Mouse (Mus musculus) neural tube, embryonic 13.5 days (tissue): Measurements from ENCODE around the gene Tmem230. TPM values are rescaled to one million over a fixed set of nuclear protein-coding genes. Genes with fewer than 3 reads are reported as not detected.

Source experiments
- ATAC-seq: fragments of 200-750 bp; cut with Nextera tagmentation; 2 replicates; pipeline ENCODE4 v1.8.0; 2017; ENCODE audit warnings: low read depth, mild to moderate bottlenecking, moderate TSS enrichment, moderate library complexity
- H3K27ac ChIP-seq: fragments of 300-500 bp; sonication (generic); replicated peaks from 2 replicates; pipeline ENCODE4 v1.5.1; 2015; ENCODE audit warnings: moderate library complexity, mild to moderate bottlenecking, inconsistent platforms
- H3K27me3 ChIP-seq: fragments of 300-500 bp; sonication (generic); 2 replicates; pipeline ENCODE4 v1.6.1; 2015; ENCODE audit warnings: mild to moderate bottlenecking, inconsistent platforms
- H3K36me3 ChIP-seq: fragments of 300-500 bp; sonication (generic); 2 replicates; pipeline ENCODE4 v1.6.1; 2015; ENCODE audit warnings: mild to moderate bottlenecking, inconsistent platforms
- H3K4me1 ChIP-seq: fragments of 300-500 bp; sonication (generic); replicated peaks from 2 replicates; pipeline ENCODE4 v1.6.1; 2015; ENCODE audit warnings: inconsistent platforms
- H3K4me2 ChIP-seq: fragments of 300-500 bp; sonication (generic); 2 replicates; pipeline ENCODE4 v1.6.1; 2015; ENCODE audit warnings: inconsistent platforms, mild to moderate bottlenecking, moderate library complexity
- H3K4me3 ChIP-seq: fragments of 300-500 bp; sonication (generic); 2 replicates; pipeline ENCODE4 v1.5.1; 2015; ENCODE audit warnings: mild to moderate bottlenecking, inconsistent platforms
- H3K9ac ChIP-seq: fragments of 300-500 bp; sonication (generic); 2 replicates; pipeline ENCODE4 v1.6.1; 2015; ENCODE audit warnings: moderate library complexity, mild to moderate bottlenecking, inconsistent platforms
- H3K9me3 ChIP-seq: fragments of 300-500 bp; sonication (generic); 2 replicates; pipeline ENCODE4 v1.6.1; 2016; ENCODE audit warnings: inconsistent platforms
- WGBS: fragments of 180-500 bp; shearing (Covaris S2); methylation state at CpG from one replicate; pipeline ENCODE4 v1.1.7; 2015; 5-methylcytosine and 5-hydroxymethylcytosine counted together
- polyA plus RNA-seq: library from polyadenylated mRNA; unstranded; fragments of >200 nt; fragmentation: Nextera tagmentation; extraction: Ambion mirVana; gene quantifications from 2 replicates; pipeline ENCODE4 v1.2.1, GENCODE M21; 2015

The Tmem230 gene
- polyA plus RNA-seq, 1 experiment from 2014 or later, result 58.1 TPM

- ATAC-seq, result no peak
- H3K9me3 ChIP-seq, result no peaks in the 10 kb centered on the region
- no peak overlapping the region for H3K27ac ChIP-seq
- H3K4me1 ChIP-seq, result no peaks in the 10 kb centered on the region
- no peak overlapping the region for H3K9ac ChIP-seq
- WGBS, result 85% methylated on average over 8 of the region's 8 CpGs
- H3K4me3 ChIP-seq, result no peak overlapping the region
- H3K36me3 ChIP-seq, result no peaks in the 10 kb centered on the region
- no peaks in the 10 kb centered on the region for H3K27me3 ChIP-seq
- H3K4me2 ChIP-seq, result no peak overlapping the region
These were observed 39.2 kb downstream of the Tmem230 start for GRCm38 (mm10) chr2:132208246-132208881.

GRCm38 (mm10) chr2:132206316-132206881, 41.2 kb downstream of the Tmem230 start:
- Histone ChIP-seq H3K27ac (no peak overlapping the region), H3K4me2 (no peak overlapping the region), H3K9me3 (no peaks in the 10 kb centered on the region), H3K36me3 (no peaks in the 10 kb centered on the region), H3K4me1 (no peaks in the 10 kb centered on the region), H3K4me3 (no peak overlapping the region), H3K9ac (no peak overlapping the region), H3K27me3 (no peaks in the 10 kb centered on the region)
- no peak for ATAC-seq
- 89% methylated on average over 16 of the region's 16 CpGs for WGBS

GRCm38 (mm10) chr2:132205549-132205948, 42.1 kb downstream of the Tmem230 start:
- no peak overlapping the region for H3K4me2 ChIP-seq
- H3K27me3 ChIP-seq, result no peaks in the 10 kb centered on the region
- no peak for ATAC-seq
- no peaks in the 10 kb centered on the region for H3K4me1 ChIP-seq
- no peak overlapping the region for H3K9ac ChIP-seq
- H3K36me3 ChIP-seq, result no peaks in the 10 kb centered on the region
- 80% methylated on average over 4 of the region's 4 CpGs for WGBS
- H3K9me3 ChIP-seq, result no peaks in the 10 kb centered on the region
- H3K27ac ChIP-seq, result no peak overlapping the region
- no peak overlapping the region for H3K4me3 ChIP-seq

GRCm38 (mm10) chr2:132203773-132204172, 43.8 kb downstream of the Tmem230 start:
- WGBS, result 90% methylated on average over 3 of the region's 3 CpGs
- no peaks in the 10 kb centered on the region for H3K27me3 ChIP-seq

GRCm38 (mm10) chr2:132203186-132203585, 44.4 kb downstream of the Tmem230 start:
- Histone ChIP-seq H3K27ac (no peak overlapping the region), H3K9me3 (no peaks in the 10 kb centered on the region), H3K4me3 (no peak overlapping the region), H3K9ac (no peak overlapping the region), H3K36me3 (no peaks in the 10 kb centered on the region), H3K4me2 (no peak overlapping the region), H3K4me1 (no peaks in the 10 kb centered on the region), H3K27me3 (no peaks in the 10 kb centered on the region)
- WGBS, result 72% methylated on average over 3 of the region's 3 CpGs
- ATAC-seq, result no peak

More at GRCm38 (mm10) chr2:132203773-132204172, 43.8 kb downstream of the Tmem230 start:
- Histone ChIP-seq H3K9ac (no peak overlapping the region), H3K4me1 (no peaks in the 10 kb centered on the region), H3K9me3 (no peaks in the 10 kb centered on the region), H3K4me2 (no peak overlapping the region), H3K4me3 (no peak overlapping the region), H3K36me3 (no peaks in the 10 kb centered on the region), H3K27ac (no peak overlapping the region)
- ATAC-seq, result no peak

- no peak overlapping the region for H3K4me3 ChIP-seq
- no peaks in the 10 kb centered on the region for H3K36me3 ChIP-seq
- no peaks in the 10 kb centered on the region for H3K27me3 ChIP-seq
- H3K4me1 ChIP-seq, result no peaks in the 10 kb centered on the region
- 61% methylated on average over 9 of the region's 9 CpGs for WGBS
- no peaks in the 10 kb centered on the region for H3K9me3 ChIP-seq
- H3K9ac ChIP-seq, result no peak overlapping the region
- H3K27ac ChIP-seq, result no peak overlapping the region
- ATAC-seq, result no peak
- H3K4me2 ChIP-seq, result no peak overlapping the region
These were observed 49.3 kb downstream of the Tmem230 start for GRCm38 (mm10) chr2:132198017-132198933.

- Histone ChIP-seq H3K4me2 (no peak overlapping the region), H3K27me3 (no peaks in the 10 kb centered on the region), H3K9me3 (no peaks in the 10 kb centered on the region), H3K4me3 (no peak overlapping the region), H3K4me1 (no peaks in the 10 kb centered on the region), H3K36me3 (no peaks in the 10 kb centered on the region), H3K27ac (no peak overlapping the region), H3K9ac (no peak overlapping the region)
- no peak for ATAC-seq
- 86% methylated on average over 2 of the region's 2 CpGs for WGBS
These were observed 52.0 kb downstream of the Tmem230 start for GRCm38 (mm10) chr2:132195602-132196001.

GRCm38 (mm10) chr2:132190602-132191161, 56.9 kb downstream of the Tmem230 start:
- Histone ChIP-seq H3K4me1 (no peaks in the 10 kb centered on the region), H3K27ac (no peak overlapping the region), H3K9me3 (no peaks in the 10 kb centered on the region), H3K4me2 (no peak overlapping the region), H3K36me3 (no peaks in the 10 kb centered on the region), H3K9ac (no peak overlapping the region), H3K4me3 (no peak overlapping the region), H3K27me3 (no peaks in the 10 kb centered on the region)
- ATAC-seq, result no peak
- 72% methylated on average over 3 of the region's 3 CpGs for WGBS

Other genes with a start within 250 kb of the Tmem230 start
- 23.4 and 24.8 TPM in 2 replicates for gene Rassf2, start 217.5 kb downstream of the Tmem230 start, polyA plus RNA-seq
- 23.8 and 28.6 TPM in 2 replicates for gene Slc23a2, start 102.7 kb downstream of the Tmem230 start, polyA plus RNA-seq
- gene Pcna, start 5.5 kb upstream of the Tmem230 start, polyA plus RNA-seq, result 110 and 127 TPM in 2 replicates
- gene Cds2, start 15.3 kb upstream of the Tmem230 start, polyA plus RNA-seq, result 49.6 and 53.6 TPM in 2 replicates
- gene Prokr2, start 137.6 kb upstream of the Tmem230 start, polyA plus RNA-seq, result 1.4 and 1.9 TPM in 2 replicates